Mouse (Mus musculus) thymus, adult 2 months (tissue): ENCODE measurements around the gene Sapcd1. TPM values are rescaled to one million over a fixed set of nuclear protein-coding genes. Genes with fewer than 3 reads are reported as not detected.

Experiments used
- DNase-seq: peaks from one replicate; pipeline ENCODE4 v3.0.0; 2021
- H3K27ac ChIP-seq: fragments of 200-500 bp; 2 replicates; pipeline ENCODE4 v1.5.1; 2012; ENCODE audit warnings: low read length, control low read depth; ENCODE audit not compliant: control insufficient read depth, insufficient read depth
- H3K27me3 ChIP-seq: fragments of 200-500 bp; 2 replicates; pipeline ENCODE4 v1.6.1; 2012; ENCODE audit warnings: mild to moderate bottlenecking, low read length, moderate library complexity, mixed read lengths; ENCODE audit not compliant: control insufficient read depth, insufficient read depth
- H3K36me3 ChIP-seq: fragments of 200-500 bp; 2 replicates; pipeline ENCODE4 v1.6.1; 2012; ENCODE audit warnings: mild to moderate bottlenecking, low read length, moderate library complexity; ENCODE audit not compliant: control insufficient read depth, insufficient read depth
- H3K4me1 ChIP-seq: fragments of 200-500 bp; replicated peaks from 2 replicates; pipeline ENCODE4 v1.6.1; 2012; ENCODE audit warnings: low read length; ENCODE audit not compliant: control insufficient read depth, insufficient read depth
- H3K4me3 ChIP-seq: fragments of 200-500 bp; 2 replicates; pipeline ENCODE4 v1.5.1; 2012; ENCODE audit warnings: mild to moderate bottlenecking, low read length, control low read depth, moderate library complexity; ENCODE audit not compliant: control insufficient read depth, insufficient read depth
- CTCF ChIP-seq: fragments of 200-500 bp; IDR thresholded peaks from 2 replicates; pipeline ENCODE4 v1.5.1; 2012; ENCODE audit warnings: mild to moderate bottlenecking, control low read depth, low read length, moderate library complexity, borderline replicate concordance; ENCODE audit not compliant: control insufficient read depth, poor library complexity, insufficient read depth; ENCODE audit errors: extremely low read depth
- POLR2A ChIP-seq: fragments of 200-500 bp; IDR thresholded peaks from 2 replicates; pipeline ENCODE4 v1.6.1; 2012; ENCODE audit warnings: mild to moderate bottlenecking, low read length, control low read depth, moderate library complexity; ENCODE audit not compliant: control insufficient read depth, poor library complexity, insufficient read depth; ENCODE audit errors: extremely low read depth
- WGBS: fragments of 180-500 bp; shearing (Covaris S2); methylation state at CpG from one replicate; pipeline ENCODE4 v1.1.7; 2018; 5-methylcytosine and 5-hydroxymethylcytosine counted together
- polyA plus RNA-seq: library from polyadenylated mRNA; depleted of rRNA; stranded (reverse); fragments of >200 nt; gene quantifications from 2 replicates; pipeline ENCODE4 v1.2.3, GENCODE M21; 2012; rRNA removed

Gene Sapcd1
- polyA plus RNA-seq, 1 experiment, result 12.3 TPM

- peaks cover 13% of the 10 kb centered on the region for H3K36me3 ChIP-seq
- no peak overlapping the region for H3K27ac ChIP-seq
- H3K4me3 ChIP-seq, result peak overlapping the region; percentile 69
- TF ChIP-seq CTCF (no peak), POLR2A (no peak)
- DNase-seq, result no peak
- H3K4me1 ChIP-seq, result peaks cover 5% of the 10 kb centered on the region
- WGBS, result under 1% methylated on average over 15 of the region's 15 CpGs
- no peaks in the 10 kb centered on the region for H3K27me3 ChIP-seq
Observed at GRCm38 (mm10) chr17:34982328-34982727, 45.5 kb downstream of the Sapcd1 start.

- 1% methylated on average over 58 of the region's 58 CpGs for whole genome bisulfite sequencing
- Histone ChIP-seq H3K27ac (peak within 1 kb of the TSS; percentile 62), H3K27me3 (no peaks in the 10 kb centered on the region), H3K36me3 (peaks cover 13% of the 10 kb centered on the region), H3K4me3 (peak within 1 kb of the TSS; percentile 69), H3K4me1 (peaks cover 5% of the 10 kb centered on the region)
- TF ChIP-seq CTCF (peak; percentile 54; the same call in 1 of the 2 replicates), POLR2A (peak; percentile 61)
- DNase-seq, result peak; percentile 91
Observed at GRCm38 (mm10) chr17:34981690-34982180, 46.1 kb downstream of the Sapcd1 start, which contains the start of gene Lsm2. Gene Lsm2 (plus strand): TSS chr17:34981862.

GRCm38 (mm10) chr17:34980655-34981054 lies 47.2 kb downstream of the Sapcd1 start:
- no peaks in the 10 kb centered on the region for H3K27me3 ChIP-seq
- H3K36me3 ChIP-seq, result peaks cover 3% of the 10 kb centered on the region
- H3K27ac ChIP-seq, result peak overlapping the region; percentile 61; the same call in 1 of the 2 replicates
- TF ChIP-seq CTCF (no peak), POLR2A (no peak)
- WGBS, result 18% methylated on average over 2 of the region's 2 CpGs
- H3K4me1 ChIP-seq, result peaks cover 5% of the 10 kb centered on the region
- H3K4me3 ChIP-seq, result no peak overlapping the region; the same call in 1 of the 2 replicates
- DNase-seq, result peak; percentile 47

DNA sequence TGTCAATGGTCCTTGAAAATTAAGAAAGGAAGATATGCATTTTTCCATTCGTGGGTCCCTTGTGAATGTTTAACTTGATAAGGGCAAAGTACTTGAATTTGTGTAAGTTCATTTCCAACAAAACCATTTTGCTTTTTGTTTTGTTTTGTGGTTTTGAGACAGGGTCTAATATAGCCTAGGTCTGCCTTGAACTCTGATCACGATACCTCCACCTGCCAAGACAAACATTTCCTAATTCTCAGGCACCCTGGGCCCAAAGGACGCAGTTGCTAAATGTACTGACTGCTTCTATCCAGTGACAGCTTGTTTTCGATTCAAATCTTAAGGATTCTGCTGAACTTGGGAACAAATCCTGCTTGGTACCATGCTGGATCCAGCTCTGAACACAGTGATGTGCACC lies 48.2 kb downstream of the Sapcd1 start:
- DNase-seq, result no peak
- 93% methylated on average over 4 of the region's 4 CpGs for WGBS
- Histone ChIP-seq H3K36me3 (no peaks in the 10 kb centered on the region), H3K27ac (no peak overlapping the region), H3K4me3 (no peak overlapping the region), H3K4me1 (peaks cover 5% of the 10 kb centered on the region), H3K27me3 (no peaks in the 10 kb centered on the region)
- no peak for TF ChIP-seq CTCF
- TF ChIP-seq POLR2A, result no peak

GRCm38 (mm10) chr17:34978239-34978638 lies 49.6 kb downstream of the Sapcd1 start:
- Histone ChIP-seq H3K36me3 (no peaks in the 10 kb centered on the region), H3K27ac (no peak overlapping the region), H3K27me3 (no peaks in the 10 kb centered on the region), H3K4me3 (no peak overlapping the region), H3K4me1 (peaks cover 5% of the 10 kb centered on the region)
- 96% methylated on average over 27 of the region's 27 CpGs for WGBS
- no peak for TF ChIP-seq CTCF
- TF ChIP-seq POLR2A, result no peak
- no peak for DNase-seq

DNA sequence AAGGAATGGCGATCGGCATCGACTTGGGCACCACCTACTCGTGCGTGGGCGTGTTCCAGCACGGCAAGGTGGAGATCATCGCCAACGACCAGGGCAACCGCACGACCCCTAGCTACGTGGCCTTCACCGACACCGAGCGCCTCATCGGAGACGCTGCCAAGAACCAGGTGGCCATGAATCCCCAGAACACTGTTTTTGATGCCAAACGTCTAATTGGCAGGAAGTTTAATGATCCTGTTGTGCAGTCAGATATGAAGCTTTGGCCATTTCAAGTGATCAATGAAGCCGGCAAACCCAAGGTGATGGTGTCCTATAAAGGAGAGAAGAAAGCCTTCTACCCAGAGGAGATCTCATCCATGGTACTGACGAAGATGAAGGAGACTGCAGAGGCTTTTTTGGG lies 50.8 kb downstream of the Sapcd1 start:
- DNase-seq, result no peak
- Histone ChIP-seq H3K27me3 (peaks cover 5% of the 10 kb centered on the region; the same call in 1 of the 2 replicates), H3K36me3 (no peaks in the 10 kb centered on the region), H3K27ac (no peak overlapping the region), H3K4me3 (no peak overlapping the region), H3K4me1 (peaks cover 6% of the 10 kb centered on the region)
- 98% methylated on average over 20 of the region's 20 CpGs for WGBS
- no peak for TF ChIP-seq POLR2A
- TF ChIP-seq CTCF, result no peak

Other genes starting within 250 kb of the Sapcd1 start
- gene Cyp21a1, start 223.5 kb downstream of the Sapcd1 start, polyA plus RNA-seq, result 0.09 and 0.16 TPM in 2 replicates
- gene Stk19, start 191.1 kb downstream of the Sapcd1 start, polyA plus RNA-seq, result 62.2 and 80.8 TPM in 2 replicates
- gene Dxo, start 191.0 kb downstream of the Sapcd1 start, polyA plus RNA-seq, result 95.7 and 115 TPM in 2 replicates
- 209 TPM in 2 replicates for gene Skiv2l, start 177.8 kb downstream of the Sapcd1 start, polyA plus RNA-seq
- 26.1 and 33.4 TPM in 2 replicates for gene Nelfe, start 177.6 kb downstream of the Sapcd1 start, polyA plus RNA-seq
- 12.3 and 14.9 TPM in 2 replicates for gene Cfb, start 165.5 kb downstream of the Sapcd1 start, polyA plus RNA-seq
- 15.0 and 16.3 TPM in 2 replicates for gene Zbtb12, start 148.5 kb downstream of the Sapcd1 start, polyA plus RNA-seq
- gene Gm20547, start 146.0 kb downstream of the Sapcd1 start, polyA plus RNA-seq, result 0.03 TPM in 1 of 2 replicates, not detected in the other
- gene C2, start 129.8 kb downstream of the Sapcd1 start, polyA plus RNA-seq, result 12.9 and 18.4 TPM in 2 replicates
- 372 and 380 TPM in 2 replicates for gene Ehmt2, start 129.5 kb downstream of the Sapcd1 start, polyA plus RNA-seq
- 0.33 and 0.59 TPM in 2 replicates for gene Slc44a4, start 113.5 kb downstream of the Sapcd1 start, polyA plus RNA-seq
- 66.9 and 82.3 TPM in 2 replicates for gene Neu1, start 96.8 kb downstream of the Sapcd1 start, polyA plus RNA-seq
- gene Hspa1b, start 68.8 kb downstream of the Sapcd1 start, polyA plus RNA-seq, result 22.7 and 26.5 TPM in 2 replicates
- not detected in 2 replicates for gene Gm20481, start 58.1 kb downstream of the Sapcd1 start, polyA plus RNA-seq
- 10.0 and 12.2 TPM in 2 replicates for gene Hspa1a, start 55.9 kb downstream of the Sapcd1 start, polyA plus RNA-seq
- gene Hspa1l, start 55.3 kb downstream of the Sapcd1 start, polyA plus RNA-seq, result 0.06 and 0.28 TPM in 2 replicates
- 207 and 265 TPM in 2 replicates for gene Lsm2, start 46.2 kb downstream of the Sapcd1 start, polyA plus RNA-seq
- 404 and 545 TPM in 2 replicates for gene Vars, start 27.0 kb downstream of the Sapcd1 start, polyA plus RNA-seq
- gene Vwa7, start 11.4 kb downstream of the Sapcd1 start, polyA plus RNA-seq, result 1.1 and 1.5 TPM in 2 replicates
- gene Msh5, start 18.7 kb upstream of the Sapcd1 start, polyA plus RNA-seq, result 15.5 and 20.0 TPM in 2 replicates
- 316 and 321 TPM in 2 replicates for gene Clic1, start 21.9 kb upstream of the Sapcd1 start, polyA plus RNA-seq
- gene Ddah2, start 31.0 kb upstream of the Sapcd1 start, polyA plus RNA-seq, result 54.0 and 55.3 TPM in 2 replicates
- 3.6 and 5.0 TPM in 2 replicates for gene Ly6g6c, start 37.4 kb upstream of the Sapcd1 start, polyA plus RNA-seq
- gene Mpig6b, start 38.2 kb upstream of the Sapcd1 start, polyA plus RNA-seq, result 0.18 and 0.20 TPM in 2 replicates
- 2.3 and 3.4 TPM in 2 replicates for gene Ly6g6e, start 48.9 kb upstream of the Sapcd1 start, polyA plus RNA-seq
- gene Ly6g6d, start 50.0 kb upstream of the Sapcd1 start, polyA plus RNA-seq, result 0.59 and 1.5 TPM in 2 replicates
- gene Ly6g6f, start 57.6 kb upstream of the Sapcd1 start, polyA plus RNA-seq, result 0.66 and 1.3 TPM in 2 replicates
- 191 and 202 TPM in 2 replicates for gene Abhd16a, start 61.2 kb upstream of the Sapcd1 start, polyA plus RNA-seq
- gene Ly6g5c, start 80.3 kb upstream of the Sapcd1 start, polyA plus RNA-seq, result 0.27 TPM in 1 of 2 replicates, not detected in the other
- gene Ly6g5b, start 87.4 kb upstream of the Sapcd1 start, polyA plus RNA-seq, result 5.9 and 8.3 TPM in 2 replicates
- 35.2 and 37.8 TPM in 2 replicates for gene Gpank1, start 93.4 kb upstream of the Sapcd1 start, polyA plus RNA-seq
- 500 and 515 TPM in 2 replicates for gene Csnk2b, start 94.0 kb upstream of the Sapcd1 start, polyA plus RNA-seq
- gene D17H6S53E, start 98.4 kb upstream of the Sapcd1 start, polyA plus RNA-seq, result 12.9 and 16.0 TPM in 2 replicates
- 0.55 and 0.85 TPM in 2 replicates for gene Apom, start 104.0 kb upstream of the Sapcd1 start, polyA plus RNA-seq
- 411 TPM in 2 replicates for gene Bag6, start 107.2 kb upstream of the Sapcd1 start, polyA plus RNA-seq
- gene Prrc2a, start 136.9 kb upstream of the Sapcd1 start, polyA plus RNA-seq, result 770 and 778 TPM in 2 replicates
- 5.4 and 8.9 TPM in 2 replicates for gene Aif1, start 148.1 kb upstream of the Sapcd1 start, polyA plus RNA-seq
- gene Lst1, start 160.4 kb upstream of the Sapcd1 start, polyA plus RNA-seq, result 30.7 and 49.6 TPM in 2 replicates
- 358 and 375 TPM in 2 replicates for gene Ltb, start 166.4 kb upstream of the Sapcd1 start, polyA plus RNA-seq
- gene Tnf, start 174.0 kb upstream of the Sapcd1 start, polyA plus RNA-seq, result 11.3 and 11.4 TPM in 2 replicates
- 14.4 and 14.5 TPM in 2 replicates for gene Lta, start 177.3 kb upstream of the Sapcd1 start, polyA plus RNA-seq
- gene Gm16181, start 192.8 kb upstream of the Sapcd1 start, polyA plus RNA-seq, result 0.29 TPM in 1 of 2 replicates, not detected in the other
- gene Atp6v1g2, start 205.6 kb upstream of the Sapcd1 start, polyA plus RNA-seq, result 7.9 TPM in 2 replicates
- 34.2 and 41.3 TPM in 2 replicates for gene Nfkbil1, start 207.8 kb upstream of the Sapcd1 start, polyA plus RNA-seq
- gene Ddx39b, start 213.7 kb upstream of the Sapcd1 start, polyA plus RNA-seq, result 778 and 831 TPM in 2 replicates
- 873 and 1,061 TPM in 2 replicates for gene H2-D1, start 234.7 kb upstream of the Sapcd1 start, polyA plus RNA-seq